Mouse (Mus musculus) CH12.LX (cell line): ENCODE measurements around the gene Rab11fip3.

Experiments used
- CTCF ChIP-seq, 2 experiments: IDR thresholded peaks in 1 of 2; conservative IDR thresholded peaks in 1 of 2; 2 replicates each; pipeline ENCODE4 v1.5.1; 2011 to 2012; ENCODE audit warnings: low read depth in 2 of 2, low read length in 2 of 2, improper control_type of control experiment in 1 of 2, inconsistent platforms in 1 of 2, mild to moderate bottlenecking in 1 of 2, moderate library complexity in 1 of 2
- MAZ ChIP-seq: IDR thresholded peaks from 2 replicates; pipeline ENCODE4 v1.6.1; 2012; ENCODE audit warnings: low read depth, mild to moderate bottlenecking, inconsistent platforms, low read length, improper control_type of control experiment, moderate library complexity
- NRF1 ChIP-seq: IDR thresholded peaks from 2 replicates; pipeline ENCODE4 v1.6.1; 2014; ENCODE audit warnings: low read depth, mild to moderate bottlenecking, inconsistent platforms, low read length, improper control_type of control experiment, moderate library complexity
- ZMIZ1 ChIP-seq: IDR thresholded peaks from 2 replicates; pipeline ENCODE4 v1.6.1; 2012; ENCODE audit warnings: low read depth, mild to moderate bottlenecking, inconsistent platforms, low read length, improper control_type of control experiment
- ZNF384 ChIP-seq: IDR thresholded peaks from 2 replicates; pipeline ENCODE4 v1.6.1; 2012; ENCODE audit warnings: low read depth, low read length, improper control_type of control experiment, inconsistent platforms

DNA sequence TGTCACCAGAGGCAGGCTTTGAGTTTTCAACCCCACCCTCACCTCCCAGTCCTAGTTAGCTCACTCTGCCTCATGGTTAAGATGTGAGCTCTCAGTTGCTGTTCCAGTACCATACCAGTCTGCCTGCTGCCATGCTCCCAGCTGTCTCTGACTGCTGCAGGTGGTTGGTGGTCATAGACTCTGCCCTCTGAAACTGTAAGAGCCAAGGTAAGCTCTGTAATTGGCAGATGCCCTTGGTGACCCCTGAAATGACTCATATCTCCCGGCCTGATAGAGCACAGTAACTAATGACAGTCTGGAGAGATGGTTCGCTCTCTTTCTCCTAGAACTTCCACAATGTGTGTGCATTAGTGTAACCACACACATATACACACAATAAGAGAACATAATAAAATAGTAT is 65.5 kb downstream of the Rab11fip3 start:
- TF ChIP-seq CTCF (conservative IDR thresholded peaks at IDR 0.05 in 1 of 2, IDR thresholded peaks at IDR 0.05 in 1 of 2; ENCODE audit: low read depth in 2 of 2, low read length in 2 of 2) (no peak), ZMIZ1 (no peak), NRF1 (no peak), MAZ (no peak), ZNF384 (no peak)
